Mouse (Mus musculus) subcutaneous adipose tissue, adult 2 months (tissue): ENCODE data around the gene Klf5. TPM values are rescaled to one million over a fixed set of nuclear protein-coding genes. Genes with fewer than 3 reads are reported as not detected.

ENCODE experiments used
- polyA plus RNA-seq: library from polyadenylated mRNA; depleted of rRNA; stranded (reverse); fragments of >200 nt; gene quantifications from 2 replicates; pipeline ENCODE4 v1.2.3, GENCODE M21; 2012; ENCODE audit warnings: low replicate concordance; rRNA removed

The Klf5 gene
- 0.47 and 11.4 TPM in 2 replicates for polyA plus RNA-seq

GRCm38 (mm10) chr14:99298385-99299021 is at the start of gene Klf5:
Gene Klf5 (plus strand): TSS chr14:99298691.

Other genes starting within 250 kb of the Klf5 start
- gene Pibf1, start 199.3 kb upstream of the Klf5 start, polyA plus RNA-seq, result 1.6 and 3.7 TPM in 2 replicates
- gene Dis3, start 198.9 kb upstream of the Klf5 start, polyA plus RNA-seq, result 3.3 and 11.1 TPM in 2 replicates